Mouse (Mus musculus): ENCODE data around the gene Siah1b.

The Siah1b gene

GRCm38 (mm10) chrX:164076040-164076775 is at the start of gene Siah1b:
Gene Siah1b, minus strand, starts transcription at chrX:164076493.
- peak; percentile 91 to 93 for DNase-seq

- DNase-seq: no peak
These were observed 47.6 kb upstream of the Siah1b start for GRCm38 (mm10) chrX:164123942-164124341.

DNA sequence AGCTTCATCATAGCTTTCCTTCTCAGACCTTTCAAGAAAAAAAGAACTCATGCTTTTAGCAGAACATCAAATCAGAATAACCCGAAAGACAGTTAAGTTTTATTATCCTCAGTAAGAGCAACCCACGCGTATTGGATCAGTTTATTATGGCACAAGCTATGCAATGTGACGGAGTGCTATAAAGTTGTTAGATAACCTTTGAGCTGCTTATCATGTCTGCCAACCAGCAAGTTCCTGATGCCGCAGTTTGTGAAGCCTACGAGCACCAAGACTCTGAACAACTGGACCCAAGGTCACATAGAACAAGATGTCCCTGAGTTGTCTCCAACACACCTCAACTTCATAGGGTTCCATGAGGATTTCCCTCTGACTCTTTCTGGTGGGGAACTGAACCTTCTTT is 37.5 kb upstream of the Siah1b start:
- DNase-seq: no peak

DNA sequence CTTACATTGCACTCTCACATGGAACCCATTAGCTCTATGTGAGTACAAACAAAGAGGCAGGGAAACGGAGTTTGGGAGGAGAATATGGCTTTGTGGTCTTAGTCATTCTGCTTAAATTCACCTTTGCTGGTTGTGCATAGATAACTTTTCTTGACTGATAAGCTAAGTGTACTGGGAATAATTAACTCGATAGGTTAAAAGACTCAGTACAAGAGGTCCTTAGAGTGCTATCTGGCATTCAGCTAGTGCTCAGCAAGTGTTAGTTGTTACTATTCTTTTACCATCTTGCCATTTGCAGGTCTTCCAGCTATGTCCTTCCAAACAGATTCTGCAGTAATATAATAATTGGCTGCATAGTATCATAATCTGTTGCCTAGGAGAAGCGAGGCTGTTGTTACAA is 34.9 kb upstream of the Siah1b start:
- DNase-seq: no peak

DNA sequence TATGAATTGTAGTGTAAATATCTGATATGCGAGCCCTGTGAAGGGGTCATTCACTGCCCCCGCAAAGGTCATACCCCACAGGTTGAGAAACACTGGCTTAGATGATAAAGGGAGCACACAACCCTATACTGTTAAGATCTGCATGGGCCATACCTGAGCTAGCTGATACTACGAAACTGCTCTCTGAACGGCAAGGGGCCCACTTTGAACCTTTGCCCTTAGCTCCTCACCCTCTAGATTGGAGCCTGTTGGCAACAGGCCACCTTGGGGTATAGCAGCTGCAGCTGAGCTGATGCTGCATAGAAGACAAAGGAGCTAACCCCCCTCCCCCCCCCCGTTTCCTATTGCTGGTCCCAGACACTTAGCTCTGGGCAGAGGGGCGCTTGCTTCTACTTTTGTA is 26.4 kb upstream of the Siah1b start:
- DNase-seq: no peak

DNA sequence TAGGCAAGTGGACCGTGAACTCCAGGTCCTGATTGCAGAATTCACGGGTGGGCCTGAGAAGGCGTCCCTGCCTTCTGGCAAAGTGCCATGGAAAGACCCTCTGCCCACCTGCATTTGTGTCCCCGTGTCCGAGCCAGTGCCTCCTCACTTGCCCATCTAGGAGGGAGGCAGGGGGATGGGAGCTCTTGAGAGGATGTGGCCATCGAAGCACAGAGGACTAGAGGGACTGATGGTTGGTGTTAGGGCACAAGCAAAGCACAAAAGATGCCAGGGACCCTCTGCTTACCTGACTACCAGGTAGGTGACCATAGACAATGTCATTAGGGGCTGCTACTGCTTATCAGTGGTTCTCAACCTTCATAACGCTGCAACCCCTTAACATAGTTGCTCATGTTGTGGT is 25.9 kb upstream of the Siah1b start:
- DNase-seq: no peak

- no peak for DNase-seq
These were observed 25.2 kb upstream of the Siah1b start for GRCm38 (mm10) chrX:164101483-164101882.

- DNase-seq: no peak
These were observed 19.5 kb upstream of the Siah1b start for GRCm38 (mm10) chrX:164095838-164096237.

DNA sequence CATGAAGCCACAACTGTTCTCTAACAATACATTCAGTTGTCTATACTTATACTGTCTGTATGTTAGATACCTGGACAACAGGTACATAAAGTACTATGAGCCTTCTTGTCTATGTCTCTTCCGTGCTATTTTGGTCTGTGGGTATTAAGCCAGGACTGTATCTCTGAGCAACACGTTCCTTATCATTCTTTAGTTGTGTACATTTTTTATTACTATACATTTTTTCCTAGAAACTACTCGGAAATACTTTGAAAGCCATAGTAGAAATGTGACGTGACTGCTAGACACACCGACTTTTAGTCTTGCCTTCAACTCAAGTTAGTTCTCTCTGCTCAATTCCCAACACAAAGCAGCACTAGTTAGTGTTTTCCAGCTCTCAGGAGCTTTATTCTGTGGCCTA is 17.1 kb upstream of the Siah1b start:
- no peak for DNase-seq

- no peak for DNase-seq
These were observed 16.2 kb upstream of the Siah1b start for GRCm38 (mm10) chrX:164092300-164093169.

GRCm38 (mm10) chrX:164089916-164090315 is 13.6 kb upstream of the Siah1b start:
- no peak for DNase-seq

- DNase-seq: peak; percentile 4 to 22
These were observed 12.3 kb upstream of the Siah1b start, which contains the start of gene Cltrn for GRCm38 (mm10) chrX:164088582-164088981. Gene Cltrn, plus strand, starts transcription at chrX:164088830.

- DNase-seq: no peak
These were observed 5.7 kb upstream of the Siah1b start for GRCm38 (mm10) chrX:164082030-164082429.

DNA sequence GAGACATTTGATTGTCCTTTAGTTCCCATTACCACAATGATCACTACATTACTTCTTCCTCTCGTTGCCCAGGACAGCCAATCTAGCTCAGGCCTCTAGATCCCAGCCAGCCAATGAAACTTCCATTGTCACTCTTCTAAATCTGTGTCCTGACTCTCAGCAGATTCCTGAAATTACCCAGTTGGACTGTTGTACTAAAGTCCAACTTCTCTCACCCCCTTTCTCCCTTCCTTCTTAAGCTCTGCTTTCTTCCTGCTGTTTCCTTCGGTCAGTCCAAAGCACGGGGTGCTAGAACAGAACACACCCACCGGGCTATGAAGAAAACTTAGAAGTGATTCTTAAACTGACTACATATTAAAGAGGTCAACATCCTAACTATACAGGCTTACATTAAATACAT is 7.3 kb downstream of the Siah1b start:
- no peak for DNase-seq

DNA sequence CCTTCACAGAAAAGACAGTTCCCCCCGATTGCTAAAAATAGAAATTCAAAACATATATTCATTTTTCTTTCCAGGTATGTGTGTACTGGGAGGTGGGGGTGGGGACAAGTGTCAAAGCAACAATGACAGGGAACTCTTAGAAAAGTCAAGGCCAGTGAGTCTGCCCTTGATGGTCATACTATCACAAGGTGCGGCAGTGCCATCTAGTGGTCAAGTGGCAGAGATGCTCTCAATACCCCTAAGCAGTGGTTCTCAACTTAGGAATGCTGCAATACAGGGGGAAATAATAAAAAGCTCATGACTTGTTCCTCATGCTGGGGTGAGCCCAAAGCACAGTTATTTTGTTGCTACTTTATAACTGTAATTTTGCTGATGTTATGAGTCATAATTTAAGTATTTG is 10.1 kb downstream of the Siah1b start:
- peak; percentile 59 to 64 for DNase-seq

DNA sequence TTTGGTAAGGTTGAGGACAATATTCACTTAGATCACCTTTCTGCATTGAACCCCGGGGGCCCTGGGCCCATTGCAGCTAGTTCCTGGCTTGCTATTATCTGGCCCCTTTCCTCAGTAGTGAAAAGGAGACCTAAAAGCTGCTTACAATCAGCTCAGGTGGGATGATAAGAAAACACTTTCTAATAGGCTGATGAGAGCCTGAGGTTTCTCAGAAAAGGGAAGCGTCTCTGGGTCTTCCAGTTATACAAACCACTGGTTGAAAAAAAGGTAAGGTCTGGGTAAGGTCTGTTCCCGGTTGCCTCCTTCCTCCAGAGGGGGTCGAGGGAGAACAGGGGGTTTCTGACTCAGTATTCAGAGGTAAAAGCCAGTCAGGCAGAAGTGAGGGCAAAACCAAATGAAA is 17.2 kb downstream of the Siah1b start:
- no peak for DNase-seq

- no peak for DNase-seq
These were observed 17.8 kb downstream of the Siah1b start for GRCm38 (mm10) chrX:164058523-164058922.

- DNase-seq: no peak
These were observed 20.6 kb downstream of the Siah1b start for GRCm38 (mm10) chrX:164055726-164056125.

- no peak for DNase-seq
These were observed 29.6 kb downstream of the Siah1b start for GRCm38 (mm10) chrX:164046736-164047135.

GRCm38 (mm10) chrX:164042069-164042468 is 34.2 kb downstream of the Siah1b start:
- DNase-seq: no peak

- DNase-seq: no peak
These were observed 37.4 kb downstream of the Siah1b start for GRCm38 (mm10) chrX:164038882-164039281.

DNA sequence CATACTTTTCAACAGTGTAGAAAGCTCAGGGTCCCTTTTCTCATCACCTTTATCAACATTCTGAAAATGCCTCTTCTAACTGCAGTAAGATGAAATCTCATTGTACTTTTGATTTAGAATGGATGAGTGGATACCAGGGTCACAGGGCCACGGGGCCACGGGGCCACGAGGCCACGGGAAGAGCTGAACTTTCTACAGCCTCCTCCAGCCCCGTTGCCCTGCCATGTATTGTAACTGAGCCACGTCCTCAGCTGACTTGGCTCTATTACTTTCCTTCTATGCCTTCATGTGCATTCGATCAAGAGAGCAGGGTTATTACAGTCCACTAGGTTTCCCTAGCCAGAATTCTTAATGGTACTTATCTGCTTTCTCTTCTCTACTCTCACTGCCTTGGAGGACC is 40.4 kb downstream of the Siah1b start:
- no peak for DNase-seq

- DNase-seq: no peak
These were observed 40.9 kb downstream of the Siah1b start for GRCm38 (mm10) chrX:164035401-164035800.

GRCm38 (mm10) chrX:164032526-164032925 is 43.8 kb downstream of the Siah1b start:
- DNase-seq: no peak

All from cerebellum, adult 18-20 months (tissue).